Mouse (Mus musculus) myocyte (in vitro differentiated cells): ENCODE results near the gene Sv2c.

Source experiments
- E2F4 ChIP-seq: IDR thresholded peaks from one replicate; pipeline ENCODE4 v1.6.1; 2011; ENCODE audit warnings: mild to moderate bottlenecking, control low read depth, moderate library complexity; ENCODE audit not compliant: insufficient read depth
- MAX ChIP-seq: IDR thresholded peaks from one replicate; pipeline ENCODE4 v1.6.1; 2011; ENCODE audit warnings: low read depth, mild to moderate bottlenecking, control low read depth
- MYOD1 ChIP-seq, 3 experiments: IDR thresholded peaks; one replicate each; pipeline ENCODE4 v1.6.1; 2011; ENCODE audit warnings: control low read depth in 2 of 3, low read depth in 2 of 3, mild to moderate bottlenecking in 2 of 3, moderate library complexity in 1 of 3; ENCODE audit not compliant: insufficient read length in 2 of 3, control insufficient read depth in 1 of 3
- MYOG ChIP-seq, 3 experiments: IDR thresholded peaks; one replicate each; pipeline ENCODE4 v1.6.1; 2011; ENCODE audit warnings: control low read depth in 2 of 3, low read depth in 2 of 3, mild to moderate bottlenecking in 2 of 3; ENCODE audit not compliant: insufficient read length in 2 of 3, control insufficient read depth in 1 of 3, insufficient read depth in 1 of 3
- POLR2A ChIP-seq: IDR thresholded peaks from one replicate; pipeline ENCODE4 v1.6.1; 2011; ENCODE audit warnings: low read depth, mild to moderate bottlenecking, control low read depth, moderate library complexity; ENCODE audit not compliant: insufficient read length
- POLR2AphosphoS2 ChIP-seq: IDR thresholded peaks from one replicate; pipeline ENCODE4 v1.6.1; 2011; ENCODE audit warnings: low read depth, control low read depth; ENCODE audit not compliant: insufficient read length
- USF1 ChIP-seq: IDR thresholded peaks from one replicate; pipeline ENCODE4 v1.6.1; 2011; ENCODE audit warnings: low read depth, mild to moderate bottlenecking, control low read depth, moderate library complexity

DNA sequence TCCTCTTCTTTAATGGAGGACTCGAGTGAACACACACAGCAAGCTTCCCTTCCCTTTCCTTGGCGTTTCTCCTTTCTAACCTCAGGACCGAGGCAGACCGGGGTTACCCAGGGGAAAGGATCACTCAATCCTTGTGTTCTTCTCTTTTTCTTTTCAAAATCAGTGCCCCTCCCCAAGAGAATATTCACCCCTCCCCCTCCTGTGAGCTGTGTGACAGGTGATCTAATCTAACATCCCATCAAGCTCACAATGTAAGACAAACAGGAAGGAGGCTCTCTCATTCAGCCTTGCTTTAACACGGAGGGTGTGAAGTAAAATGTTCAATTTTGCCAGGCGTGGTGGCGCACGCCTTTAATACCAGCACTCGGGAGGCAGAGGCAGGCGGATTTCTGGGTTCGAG lies 158.3 kb downstream of the Sv2c start:
- no peak for TF ChIP-seq POLR2AphosphoS2
- no peak for TF ChIP-seq MYOG (IDR thresholded peaks at IDR 0.05; ENCODE audit: control insufficient read depth in 1 of 3, insufficient read depth in 1 of 3, insufficient read length in 2 of 3, low read depth in 2 of 3)
- no peak for TF ChIP-seq POLR2A
- TF ChIP-seq USF1, result no peak
- no peak for TF ChIP-seq MYOD1 (IDR thresholded peaks at IDR 0.05; ENCODE audit: control insufficient read depth in 1 of 3, insufficient read length in 2 of 3, low read depth in 2 of 3)
- TF ChIP-seq E2F4, result no peak
- no peak for TF ChIP-seq MAX
